Mouse (Mus musculus) erythroblast, embryonic 14.5 days (primary cell): ENCODE results near the gene Farp1. TPM values are rescaled to one million over a fixed set of nuclear protein-coding genes. Genes with fewer than 3 reads are reported as not detected.

Source experiments
- H3K27me3 ChIP-seq: 2 replicates; pipeline ENCODE4 v1.6.1; 2012; ENCODE audit warnings: inconsistent platforms; ENCODE audit not compliant: control insufficient read depth
- H3K36me3 ChIP-seq: 2 replicates; pipeline ENCODE4 v1.6.1; 2012; ENCODE audit warnings: mild to moderate bottlenecking, inconsistent platforms; ENCODE audit not compliant: control insufficient read depth
- H3K4me1 ChIP-seq: 2 replicates; pipeline ENCODE4 v1.6.1; 2012; ENCODE audit warnings: inconsistent platforms; ENCODE audit not compliant: control insufficient read depth
- H3K4me3 ChIP-seq: replicated peaks from 2 replicates; pipeline ENCODE3; 2012; ENCODE audit warnings: moderate library complexity, mild to moderate bottlenecking, inconsistent platforms
- H3K9me3 ChIP-seq: 2 replicates; pipeline ENCODE4 v1.6.1; 2012; ENCODE audit warnings: low read length, inconsistent platforms, mixed read lengths; ENCODE audit not compliant: control insufficient read depth
- GATA1 ChIP-seq: IDR thresholded peaks from 2 replicates; pipeline ENCODE4 v1.6.1; 2012; ENCODE audit warnings: low read length, inconsistent platforms, mixed read lengths
- TAL1 ChIP-seq: IDR thresholded peaks from 3 replicates; pipeline ENCODE4 v1.6.1; 2012; ENCODE audit warnings: low read length, inconsistent platforms, mixed read lengths
- polyA plus RNA-seq: library from polyadenylated mRNA; stranded (reverse); fragments of >175 nt; gene quantifications from 2 replicates; pipeline ENCODE4 v1.2.3, GENCODE M21; 2012

Farp1 gene
- polyA plus RNA-seq, 1 experiment: not detected

DNA sequence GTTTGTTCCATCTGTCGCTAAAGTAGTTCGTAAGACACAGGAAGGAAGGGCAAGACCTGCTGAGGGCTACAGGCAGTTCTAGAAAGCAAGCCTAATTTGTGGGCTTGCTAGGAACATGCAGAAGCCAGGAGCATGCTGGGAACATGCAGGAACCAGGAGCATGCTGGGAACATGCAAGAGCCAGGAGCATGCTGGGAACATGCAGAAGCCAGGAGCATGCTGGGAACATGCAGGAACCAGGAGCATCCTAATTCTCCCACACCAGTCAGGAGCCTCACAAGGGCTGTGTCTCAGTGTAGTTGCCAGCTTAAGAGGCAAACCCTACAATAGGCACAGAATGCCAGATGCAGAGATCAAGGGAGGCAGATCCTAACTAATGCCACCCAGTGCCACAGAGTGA lies 291.4 kb downstream of the Farp1 start:
- no peak for TF ChIP-seq GATA1
- no peak for TF ChIP-seq TAL1
- Histone ChIP-seq H3K9me3 (no peaks in the 10 kb centered on the region), H3K36me3 (peaks cover 67% of the 10 kb centered on the region), H3K4me3 (no peak overlapping the region), H3K4me1 (peaks cover 55% of the 10 kb centered on the region), H3K27me3 (no peaks in the 10 kb centered on the region)

GRCm38 (mm10) chr14:121328878-121329277 lies 293.9 kb downstream of the Farp1 start:
- H3K9me3 ChIP-seq: no peaks in the 10 kb centered on the region
- TF ChIP-seq TAL1 (no peak), GATA1 (no peak)
- no peak overlapping the region for H3K4me3 ChIP-seq
- H3K27me3 ChIP-seq: no peaks in the 10 kb centered on the region
- H3K36me3 ChIP-seq: peaks cover 71% of the 10 kb centered on the region
- peaks cover 49% of the 10 kb centered on the region for H3K4me1 ChIP-seq

- Histone ChIP-seq H3K4me3 (no peak overlapping the region), H3K27me3 (no peaks in the 10 kb centered on the region), H3K36me3 (peaks cover 73% of the 10 kb centered on the region), H3K9me3 (no peaks in the 10 kb centered on the region), H3K4me1 (peaks cover 44% of the 10 kb centered on the region)
- no peak for TF ChIP-seq GATA1
Measured at GRCm38 (mm10) chr14:121329401-121330089, 294.5 kb downstream of the Farp1 start.

DNA sequence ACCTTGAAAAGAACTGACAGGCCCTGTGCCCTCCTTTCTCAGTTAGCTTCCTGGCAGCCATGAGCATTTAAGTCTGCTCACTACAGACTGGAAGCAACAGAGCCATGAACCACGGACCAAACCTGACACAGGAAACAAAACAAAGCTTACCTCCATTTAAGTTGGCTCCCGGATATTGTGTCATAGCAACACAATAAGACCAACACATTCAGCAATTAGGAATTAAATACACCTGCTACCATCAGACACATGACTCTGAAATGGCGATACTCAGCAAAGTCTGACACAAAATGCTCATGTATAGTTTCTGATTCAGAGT lies 295.0 kb downstream of the Farp1 start:
- no peak for TF ChIP-seq GATA1
- TF ChIP-seq TAL1: no peak
- Histone ChIP-seq H3K9me3 (no peaks in the 10 kb centered on the region), H3K36me3 (peaks cover 73% of the 10 kb centered on the region), H3K4me3 (no peak overlapping the region), H3K27me3 (no peaks in the 10 kb centered on the region), H3K4me1 (peaks cover 39% of the 10 kb centered on the region)

Other genes starting within 250 kb of the Farp1 start
- gene Ipo5, start 124.0 kb upstream of the Farp1 start, polyA plus RNA-seq: 0.42 and 0.47 TPM in 2 replicates